Mouse (Mus musculus): ENCODE measurements at regions not wholly inside any gene's neighbourhood (a gene's known extent, or its start where the extent isn't known, plus 50 kb on each side); places are given as distances from the start of the nearest gene placed in this dataset.

DNA sequence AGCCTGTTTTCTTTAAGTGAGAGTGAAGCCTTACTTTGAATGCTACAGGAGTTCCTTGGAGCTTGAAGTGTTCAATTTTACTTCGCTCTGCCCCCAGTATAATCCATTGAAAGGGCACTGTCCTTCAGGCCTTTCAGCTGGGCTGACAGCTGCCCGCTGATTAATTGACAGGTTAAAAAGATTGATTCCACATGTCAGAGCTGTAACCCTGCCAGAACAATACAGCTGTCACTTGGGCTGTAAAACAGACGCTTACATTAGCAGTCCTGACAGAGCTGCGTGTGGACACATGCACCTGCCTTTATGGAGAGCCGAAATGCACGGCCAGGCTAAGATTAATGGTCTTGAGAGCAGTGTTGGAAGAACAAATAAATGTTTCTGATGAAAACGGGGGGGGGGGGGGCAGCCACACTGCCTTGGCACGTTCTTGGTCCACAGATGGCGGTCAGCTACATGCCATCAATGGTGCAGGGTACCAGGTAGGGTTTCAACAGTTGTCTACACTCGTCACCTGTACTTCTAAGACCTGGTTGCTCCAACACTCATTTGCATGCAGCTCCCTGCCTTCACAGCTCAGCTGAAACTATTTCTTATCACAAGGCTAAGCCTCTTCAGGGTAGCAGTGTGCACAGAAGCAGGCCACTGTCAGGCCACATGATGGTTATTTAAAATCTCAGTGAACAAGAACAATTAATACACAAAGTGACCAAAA is 407.3 kb downstream of the Gm45692 start:
- no peak for DNase-seq

DNA sequence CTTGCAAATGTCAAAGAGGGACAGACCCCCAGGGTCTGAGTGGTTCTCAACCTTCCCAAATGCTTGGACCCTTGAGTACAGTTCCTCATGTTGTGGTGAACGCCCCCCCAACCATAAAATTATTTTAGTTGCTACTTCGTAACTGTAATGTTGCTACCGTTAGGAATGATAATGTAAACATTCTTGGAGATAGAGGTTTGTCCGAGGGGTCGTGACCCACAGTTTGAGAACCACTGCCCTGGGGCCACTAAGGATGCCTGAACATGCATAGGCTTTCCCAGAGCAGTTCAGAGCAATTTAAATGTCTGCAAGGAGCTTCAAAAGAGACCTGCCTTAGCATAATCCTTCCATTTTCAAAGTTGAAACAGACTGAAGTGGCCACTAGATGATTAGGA is 407.8 kb downstream of the Gm45692 start:
- DNase-seq = no peak

DNA sequence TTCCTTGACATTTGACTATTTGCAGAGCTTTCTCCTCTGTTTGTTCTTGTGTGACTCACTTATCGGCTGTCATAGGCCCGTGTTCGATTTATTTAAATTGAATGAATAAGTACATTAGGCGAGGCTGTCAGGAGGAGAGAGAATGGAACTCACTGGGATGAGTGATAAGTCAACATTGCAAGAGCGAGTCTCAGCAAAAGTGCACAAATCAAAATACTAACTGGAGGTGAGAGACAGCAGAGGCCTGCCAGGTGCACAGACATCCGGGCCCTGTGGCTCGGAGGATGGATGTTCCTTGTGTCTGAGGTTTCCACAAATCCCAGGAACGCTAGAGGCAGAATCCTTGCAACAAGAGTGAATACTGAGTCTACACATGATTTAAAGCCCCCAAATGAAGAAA is 410.6 kb downstream of the Gm45692 start:
- DNase-seq = no peak

DNA sequence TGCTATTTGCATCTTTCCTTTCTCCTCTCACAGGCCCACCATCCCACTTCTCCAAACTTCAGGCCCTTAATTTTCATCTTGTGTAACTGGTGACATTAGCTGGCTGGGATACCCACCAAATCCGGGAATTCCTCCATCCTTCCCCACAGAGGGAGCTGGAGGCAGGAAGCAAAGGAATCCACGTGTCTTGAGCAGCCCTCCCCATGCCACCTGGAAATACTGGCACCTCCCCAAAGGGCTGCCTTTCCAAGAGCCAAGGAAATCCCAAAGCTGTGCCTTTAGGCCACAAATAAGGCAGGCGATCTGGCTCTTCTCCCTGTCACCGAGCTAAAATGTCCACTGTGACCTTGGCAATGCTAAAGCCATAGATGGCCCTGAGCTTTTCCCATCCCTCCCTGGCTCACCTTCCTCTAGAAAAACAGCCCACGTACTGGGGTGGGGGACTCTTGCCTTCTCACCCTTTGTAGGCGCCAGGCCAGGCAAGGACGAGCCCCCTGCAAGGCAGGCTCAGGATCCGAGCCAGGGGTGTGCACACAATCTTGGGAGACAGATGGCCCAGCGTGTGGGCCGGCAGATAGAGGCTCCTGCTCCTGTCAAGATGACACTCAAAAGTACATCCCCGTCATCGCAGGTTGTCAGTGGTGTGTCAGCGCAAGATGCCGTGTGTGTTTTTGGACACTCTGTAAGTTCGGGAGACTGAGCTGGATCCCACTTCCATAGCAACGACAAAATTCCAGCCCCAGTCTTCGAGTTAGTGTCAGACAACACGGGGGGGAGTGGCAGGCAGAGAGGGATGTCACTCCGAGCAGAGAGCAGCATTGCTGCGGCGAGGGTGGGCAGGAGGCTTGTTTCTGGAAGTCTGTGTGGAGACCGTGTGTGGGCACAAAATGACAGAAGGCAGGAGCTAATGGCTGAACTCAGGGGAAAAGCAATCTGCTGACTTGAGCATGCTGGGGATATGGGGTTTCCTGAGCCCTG is 414.4 kb downstream of the Gm45692 start:
- DNase-seq = no peak

DNA sequence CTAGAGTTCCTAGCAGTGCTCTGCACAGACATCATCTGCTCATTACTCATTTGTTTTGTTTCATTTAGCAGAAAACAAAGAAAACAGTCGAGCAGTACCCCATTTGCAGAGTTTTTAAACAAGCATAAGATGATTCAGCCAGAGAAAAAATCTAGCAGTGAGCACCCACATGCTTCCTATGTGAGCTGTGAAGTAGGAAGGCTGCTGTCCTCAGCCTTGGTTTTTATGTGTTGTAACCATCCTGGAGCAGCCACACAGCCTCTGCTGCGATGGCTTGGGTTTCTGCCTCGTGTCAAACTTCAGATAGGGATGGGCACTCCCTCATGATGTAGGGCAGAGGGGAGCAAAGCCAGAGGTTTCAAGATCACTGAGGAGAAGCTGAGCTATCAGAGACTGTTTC is 416.5 kb downstream of the Gm45692 start:
- DNase-seq = no peak

DNA sequence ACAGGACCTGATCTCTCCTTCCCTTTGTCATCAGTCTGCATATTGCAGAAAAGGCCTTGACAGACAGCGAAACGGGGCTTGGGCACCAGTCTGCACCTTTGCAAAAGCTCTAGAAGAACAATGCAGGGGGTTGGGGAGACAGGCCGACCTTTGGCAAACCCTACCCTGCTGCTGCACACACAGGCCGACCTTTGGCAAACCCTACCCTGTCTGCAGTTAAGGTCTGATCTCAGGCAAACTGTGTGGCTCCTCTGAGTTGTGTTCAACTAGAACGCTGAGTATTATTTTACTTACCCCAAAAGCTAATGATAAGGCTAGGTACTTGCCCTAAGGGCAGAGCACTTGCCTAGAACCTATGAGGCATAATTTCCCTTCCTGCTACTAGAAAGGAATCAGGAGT is 423.4 kb upstream of the Zfp703 start:
- no peak for DNase-seq

DNA sequence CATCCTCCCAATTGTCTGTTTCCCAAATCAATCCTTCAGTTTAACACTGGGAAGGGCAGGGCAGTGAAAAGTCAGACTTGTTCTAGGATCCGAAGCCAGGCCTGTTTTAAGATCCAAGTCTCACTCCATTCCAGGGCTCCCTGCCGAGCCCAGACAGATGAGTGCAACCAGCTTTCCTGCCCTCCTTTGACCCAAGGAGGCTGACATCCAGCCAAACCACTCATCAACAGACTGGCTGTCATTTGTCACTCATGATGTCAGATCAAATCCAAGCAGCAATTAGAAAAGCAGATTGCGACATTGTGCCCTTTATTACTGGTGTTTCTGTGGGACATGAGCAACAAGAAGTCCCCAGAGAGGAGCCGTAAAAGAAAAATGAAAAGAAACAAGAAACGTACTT is 417.9 kb upstream of the Zfp703 start:
- DNase-seq = peak; percentile 85

DNA sequence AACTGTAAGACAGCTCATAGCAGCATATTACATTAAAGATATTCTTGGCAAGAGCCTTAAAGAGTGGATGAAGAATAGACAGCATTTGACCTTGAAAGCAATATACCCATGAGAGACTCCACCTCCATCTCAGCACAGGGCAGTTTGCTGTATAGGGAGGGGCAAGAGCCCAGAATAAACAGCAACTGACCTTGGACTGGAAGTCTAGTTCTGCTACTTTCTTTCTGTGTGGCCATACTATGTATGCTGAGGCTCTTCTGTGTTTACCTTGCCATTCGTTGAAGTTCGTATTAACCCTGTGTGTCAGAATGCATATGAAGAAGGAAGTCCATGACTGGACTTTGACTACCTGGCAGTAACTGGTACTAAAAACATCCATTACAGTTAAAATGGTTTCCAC is 414.0 kb upstream of the Zfp703 start:
- no peak for DNase-seq

DNA sequence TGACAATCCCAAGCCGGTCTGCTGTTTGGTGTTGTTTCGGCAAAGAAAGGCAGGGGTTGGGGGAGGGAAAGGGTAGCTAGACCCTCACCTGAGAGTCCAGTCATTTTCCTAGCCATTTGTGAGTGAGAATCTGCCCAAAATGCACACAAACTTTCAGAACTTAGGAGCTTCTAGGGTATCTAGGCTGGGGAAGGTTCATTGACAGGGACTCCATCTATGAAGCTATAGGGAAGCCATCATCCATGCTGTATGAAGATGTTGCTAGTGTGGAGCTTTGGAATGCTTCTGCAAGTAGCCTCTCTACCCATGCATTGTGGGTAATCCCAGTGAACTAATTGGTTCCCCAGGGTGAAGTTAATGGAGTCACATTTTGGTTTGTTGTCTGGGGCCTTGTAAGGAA is 412.9 kb upstream of the Zfp703 start:
- no peak for DNase-seq

DNA sequence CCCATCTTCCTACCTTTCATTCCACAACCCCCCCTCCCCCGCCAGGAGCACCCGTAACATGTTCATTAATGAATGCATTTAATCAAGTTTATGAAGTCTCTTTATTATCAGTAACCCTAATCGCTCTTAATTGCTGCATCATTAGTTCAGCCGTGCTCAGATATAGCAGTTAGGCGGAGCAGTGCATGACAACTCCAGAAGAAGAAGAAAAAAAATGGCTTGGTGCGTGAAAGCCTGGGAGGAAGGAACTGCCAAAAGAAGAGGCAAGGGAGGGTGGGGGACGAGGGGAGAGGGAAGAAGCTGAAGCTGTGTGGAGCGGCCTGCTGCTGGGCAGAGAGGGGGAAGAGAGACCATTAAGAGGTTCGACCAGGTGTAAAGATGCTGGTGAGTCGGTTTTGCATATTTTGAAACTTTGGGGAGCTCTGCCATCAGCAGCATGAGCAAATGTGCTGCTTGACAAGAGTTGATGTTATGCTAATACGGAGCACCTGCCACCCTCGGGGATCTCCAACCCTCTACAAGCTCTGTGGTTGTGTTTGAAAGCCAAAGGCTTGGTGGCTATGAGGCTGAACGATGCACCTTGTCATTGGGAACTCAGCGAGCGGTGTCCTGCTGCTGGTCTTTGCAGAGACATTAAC is 408.6 kb upstream of the Zfp703 start:
- DNase-seq = no peak

DNA sequence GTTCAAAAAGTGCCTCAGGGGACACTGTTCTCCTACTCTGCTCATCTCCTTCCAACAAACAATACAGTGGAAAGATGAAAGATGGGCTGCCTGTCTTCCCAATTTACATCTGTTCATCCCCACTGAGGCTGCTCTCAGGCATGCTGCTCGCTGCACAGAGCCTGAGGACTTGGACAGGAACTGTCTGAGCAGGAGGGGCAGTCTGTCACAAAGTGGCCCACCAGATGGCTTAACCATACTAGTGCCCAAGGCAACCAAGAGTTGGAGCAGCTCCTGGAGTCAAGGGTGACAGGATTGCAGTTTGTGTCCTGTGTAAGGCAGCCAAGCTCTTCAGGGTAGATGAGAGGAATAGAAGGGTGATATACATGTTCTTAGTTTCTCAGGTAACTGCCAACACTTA is 388.3 kb upstream of the Zfp703 start:
- no peak for DNase-seq

DNA sequence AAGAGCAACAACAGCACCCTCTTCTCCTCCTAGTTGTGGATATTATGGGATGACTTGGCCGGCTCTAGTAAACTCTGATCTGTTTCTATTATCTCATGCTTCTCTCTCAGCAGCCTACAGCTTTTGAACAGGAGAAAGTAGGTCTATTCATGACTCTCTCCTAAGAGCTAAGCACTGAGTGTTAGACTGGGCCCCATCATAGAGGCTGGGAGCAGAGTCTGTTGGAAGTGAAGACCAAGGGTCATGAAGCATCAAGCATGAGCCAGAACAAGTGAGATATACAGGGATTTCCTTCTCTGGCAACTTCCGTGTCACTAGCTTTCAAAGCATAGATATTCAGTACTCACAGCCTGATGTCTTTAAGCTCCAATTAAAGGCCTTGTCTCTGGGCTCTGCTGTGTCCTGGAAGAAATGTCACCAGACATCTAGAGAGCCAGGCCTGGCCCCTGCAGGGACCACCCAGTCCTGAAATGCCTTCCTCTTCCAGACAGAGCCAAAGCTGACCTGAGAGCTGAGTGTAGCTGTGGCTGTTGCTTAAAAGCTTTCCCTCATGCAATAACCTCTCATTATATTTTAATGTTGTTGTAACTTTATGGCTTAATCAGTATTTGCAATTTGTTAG is 386.4 kb upstream of the Zfp703 start:
- DNase-seq = no peak

DNA sequence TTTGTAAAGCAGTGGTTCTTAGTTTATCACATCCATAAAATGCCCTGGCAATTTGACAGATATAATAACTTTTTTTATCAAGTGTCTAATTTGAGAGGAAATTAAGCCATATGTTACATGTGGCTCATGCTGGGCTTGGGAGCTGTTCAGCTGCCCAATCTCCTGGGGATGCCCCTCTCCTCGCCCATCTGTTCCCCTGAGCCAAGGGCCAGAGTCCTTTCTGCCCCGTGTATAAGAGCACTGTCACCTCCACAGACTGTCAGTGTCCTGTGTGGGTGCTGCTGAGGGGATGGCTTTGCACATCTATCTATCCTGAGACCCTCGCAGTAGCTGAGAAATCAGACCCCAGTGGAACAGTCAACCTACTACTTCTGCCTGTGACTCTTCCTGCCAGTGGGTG is 385.9 kb upstream of the Zfp703 start:
- DNase-seq = no peak

DNA sequence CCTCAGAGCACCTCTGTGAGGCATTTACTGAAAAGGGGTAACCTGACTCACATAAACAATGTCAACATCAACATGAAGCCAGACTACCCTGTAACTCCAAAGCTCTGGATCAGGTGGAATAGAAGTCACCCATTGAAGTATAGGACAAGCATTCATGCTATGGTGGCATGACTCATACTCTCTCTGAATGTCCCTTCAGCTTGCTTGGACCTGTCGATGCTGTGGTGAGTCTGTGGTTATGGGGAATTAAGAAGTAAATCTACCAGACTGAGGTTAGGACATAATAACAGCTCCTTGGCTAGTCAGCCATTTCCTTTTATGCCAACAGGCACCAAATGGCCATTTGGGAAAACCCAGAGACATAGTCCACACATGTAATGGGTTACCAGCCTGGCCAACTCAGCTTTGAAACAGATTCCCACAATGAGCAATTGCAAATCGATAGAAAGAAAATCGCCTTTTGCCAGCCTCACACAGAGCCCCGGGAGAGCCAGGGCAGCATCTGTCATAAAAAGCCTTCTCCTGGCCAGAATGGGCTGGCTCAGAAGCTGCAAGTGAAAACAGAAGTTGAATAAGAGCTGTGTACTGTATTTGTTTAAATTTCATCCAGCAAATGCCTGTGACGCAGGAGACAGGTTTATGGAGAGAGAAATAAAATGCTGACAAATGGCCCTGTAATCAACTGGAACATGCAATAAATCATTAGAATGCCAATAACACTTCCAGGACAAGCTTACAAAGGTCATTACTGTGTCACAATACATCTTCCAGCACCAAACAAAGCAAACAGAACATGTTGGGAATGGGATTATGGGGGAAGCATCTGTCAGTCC is 383.4 kb upstream of the Zfp703 start:
- no peak for DNase-seq

DNA sequence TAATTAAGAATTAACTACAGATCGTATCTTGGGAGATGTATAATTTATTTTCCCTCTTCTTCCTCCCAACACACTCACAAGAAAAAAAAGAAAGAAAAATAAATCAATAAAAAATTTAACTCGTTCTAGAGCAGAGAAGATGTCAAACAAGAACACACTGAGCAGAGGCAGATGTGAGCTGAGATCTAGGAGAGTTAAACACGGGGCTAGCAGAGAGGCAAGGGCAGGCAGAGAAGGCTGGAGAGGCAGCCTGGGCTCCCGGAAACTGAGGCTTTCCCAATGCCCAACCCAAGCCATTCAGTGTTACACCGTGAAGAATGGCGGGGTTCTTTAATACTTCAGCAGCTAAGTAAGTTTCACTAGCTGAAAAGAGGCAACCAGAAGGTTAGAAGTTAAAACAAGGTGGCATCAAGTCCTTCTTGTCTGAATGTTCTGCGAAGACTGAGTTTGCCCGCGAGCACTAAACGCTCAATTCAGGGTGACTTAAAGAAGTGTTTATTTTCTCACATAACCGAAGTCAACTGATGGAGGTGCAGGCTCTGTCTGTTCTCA is 382.7 kb upstream of the Zfp703 start:
- no peak for DNase-seq

DNA sequence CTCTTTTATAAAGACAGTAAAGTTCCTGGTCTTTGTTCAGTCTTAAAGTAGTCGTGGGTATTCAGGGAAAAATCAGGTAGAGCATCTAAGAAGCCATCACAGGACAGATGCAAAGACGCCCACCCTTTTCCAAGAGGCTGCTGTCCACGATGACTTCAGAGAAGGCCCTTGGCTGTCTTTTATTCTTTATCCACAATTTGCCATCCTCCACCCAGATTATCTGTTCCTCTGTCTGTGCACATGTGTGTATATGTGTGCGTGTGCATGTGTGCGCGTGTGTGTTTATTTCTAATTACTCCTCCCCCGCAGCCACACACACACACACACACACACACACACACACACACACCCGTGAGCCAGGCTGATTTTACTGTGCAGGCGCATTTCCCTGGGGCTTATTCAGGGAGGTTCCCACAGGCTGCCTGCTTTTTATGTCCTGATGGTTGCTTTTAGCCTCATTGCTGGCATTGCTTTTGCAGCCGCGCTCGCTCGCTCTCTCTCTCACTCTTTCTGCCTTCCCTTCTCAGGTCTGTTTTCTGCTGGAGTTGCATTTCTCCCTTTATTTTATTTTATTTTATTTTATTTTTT is 381.6 kb upstream of the Zfp703 start:
- DNase-seq = peak; percentile 14

DNA sequence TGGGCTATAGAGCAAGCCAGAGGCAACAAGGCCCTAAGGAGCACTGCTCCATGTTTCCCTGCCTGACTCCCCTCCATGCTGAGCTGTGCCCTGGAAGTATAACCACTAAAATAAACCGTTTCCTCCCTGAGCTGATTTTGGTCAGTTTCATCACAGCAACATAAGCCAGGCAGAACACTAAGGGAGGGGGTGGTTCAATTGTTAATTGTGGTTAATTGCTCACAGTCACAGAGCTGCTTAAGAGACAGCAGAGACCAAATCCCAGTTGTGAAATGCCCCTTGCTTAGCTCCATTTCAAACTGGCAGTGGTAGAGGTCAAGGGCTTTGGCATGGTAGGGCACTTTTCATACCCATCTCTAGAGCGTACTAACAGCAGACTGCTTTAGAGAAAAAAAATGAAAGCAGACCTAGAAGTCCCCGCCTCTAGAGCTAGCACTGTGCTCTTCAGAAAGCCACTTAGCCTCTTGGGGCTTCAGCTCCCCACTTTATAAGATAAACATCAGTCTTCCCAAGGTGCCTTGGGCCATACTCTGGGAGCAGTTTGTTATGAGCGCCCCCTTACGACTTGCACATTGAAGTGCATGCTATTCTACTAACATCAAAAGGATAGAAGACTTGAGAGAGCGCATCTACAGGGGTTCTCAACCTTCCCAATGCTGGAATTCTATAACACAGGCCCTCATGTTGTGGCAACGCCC is 380.3 kb upstream of the Zfp703 start:
- DNase-seq = no peak

DNA sequence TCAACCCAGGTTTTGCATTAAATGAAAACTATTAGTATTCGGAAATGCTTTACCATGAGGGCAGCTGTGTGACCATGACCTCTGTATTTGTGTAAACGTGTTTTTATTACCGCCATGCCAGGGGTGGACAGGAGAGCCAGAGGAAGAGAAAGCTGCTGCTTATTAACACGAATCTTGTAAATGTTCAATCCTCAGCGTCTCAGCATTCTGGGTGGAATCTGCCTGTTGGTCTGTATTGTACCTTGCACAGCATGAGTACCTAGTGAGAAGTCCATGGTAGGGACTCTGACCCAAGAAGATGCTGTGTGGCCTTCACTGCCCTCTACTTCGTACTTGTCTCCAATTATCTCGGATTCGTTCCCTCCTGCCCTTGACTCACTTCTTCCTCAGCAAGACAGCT is 378.6 kb upstream of the Zfp703 start:
- DNase-seq = no peak

DNA sequence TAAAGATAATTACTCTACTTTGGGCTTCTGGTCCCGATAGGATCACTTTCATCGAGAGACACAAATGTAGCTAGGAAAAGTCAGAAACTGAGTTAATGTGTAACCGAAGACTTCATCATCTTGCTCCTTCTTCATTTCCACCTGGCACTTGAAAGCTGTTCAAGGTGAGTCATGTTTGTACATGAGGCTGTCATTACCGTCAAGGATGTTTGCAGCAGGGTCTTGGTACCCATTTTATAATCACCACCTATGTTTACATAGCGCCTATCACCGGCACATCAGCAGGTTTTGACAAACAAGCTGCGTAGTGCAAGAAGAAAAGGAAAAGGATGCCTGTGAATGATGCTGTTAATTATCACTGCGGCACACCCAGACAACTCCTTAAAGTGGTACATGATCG is 377.0 kb upstream of the Zfp703 start:
- no peak for DNase-seq

DNA sequence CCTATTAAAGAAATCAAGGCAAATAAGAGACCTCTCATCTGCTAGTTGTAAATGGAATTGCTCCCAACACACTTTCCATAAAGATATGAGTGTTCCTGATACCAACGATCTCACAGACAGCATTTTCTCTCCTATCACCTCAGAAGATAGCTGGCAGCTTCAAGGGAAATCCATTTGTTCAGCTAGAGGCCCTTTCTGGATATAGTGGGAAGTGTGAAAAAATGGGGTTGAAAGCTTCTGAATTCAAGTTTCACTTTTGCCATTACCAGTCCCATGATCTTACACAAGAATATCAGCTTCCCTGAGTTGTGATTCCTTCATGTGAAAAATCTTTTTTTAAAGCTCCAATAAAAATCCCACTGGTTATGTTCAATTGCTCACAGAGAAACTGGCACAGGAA is 369.1 kb upstream of the Zfp703 start:
- DNase-seq = no peak
